Mouse (Mus musculus) limb, embryonic 10.5 days (tissue): Measurements from ENCODE around the gene Rdm1. TPM values are rescaled to one million over a fixed set of nuclear protein-coding genes. Genes with fewer than 3 reads are reported as not detected.
"Not testable (repeated sequence)": the region's sequence is repeated elsewhere in the genome, so short reads cannot be mapped to it uniquely, and the experiment has no call there.

Experiments
- DNase-seq: peaks from one replicate; pipeline ENCODE4 v3.0.0-alpha.2; 2017; ENCODE audit warnings: low spot score
- H3K27ac ChIP-seq: fragments of 300-500 bp; sonication (generic); 2 replicates; pipeline ENCODE4 v1.5.1; 2016; ENCODE audit warnings: mild to moderate bottlenecking
- H3K27me3 ChIP-seq: fragments of 300-500 bp; sonication (generic); 2 replicates; pipeline ENCODE4 v1.6.1; 2016; ENCODE audit warnings: low read depth, mild to moderate bottlenecking; ENCODE audit not compliant: poor library complexity, severe bottlenecking
- H3K36me3 ChIP-seq: fragments of 300-500 bp; sonication (generic); 2 replicates; pipeline ENCODE4 v1.6.1; 2016; ENCODE audit warnings: mild to moderate bottlenecking, moderate library complexity
- H3K4me1 ChIP-seq: fragments of 300-500 bp; sonication (generic); 2 replicates; pipeline ENCODE4 v1.6.1; 2016
- H3K4me3 ChIP-seq: fragments of 300-500 bp; sonication (generic); 2 replicates; pipeline ENCODE4 v1.5.1; 2016; ENCODE audit warnings: mild to moderate bottlenecking, moderate library complexity
- H3K9me3 ChIP-seq: fragments of 300-500 bp; sonication (generic); replicated peaks from 2 replicates; pipeline ENCODE4 v1.6.1; 2016; ENCODE audit warnings: mild to moderate bottlenecking
- WGBS: fragments of 180-500 bp; shearing (Covaris S2); methylation state at CpG from one replicate; pipeline ENCODE4 v1.1.7; 2016; 5-methylcytosine and 5-hydroxymethylcytosine counted together
- polyA plus RNA-seq: library from polyadenylated mRNA; unstranded; fragments of >200 nt; fragmentation: Nextera tagmentation; extraction: Ambion mirVana; gene quantifications from 2 replicates; pipeline ENCODE4 v1.2.1, GENCODE M21; 2016

Rdm1 gene
- 18.7 and 22.3 TPM in 2 replicates for polyA plus RNA-seq

GRCm38 (mm10) chr11:101626995-101627856 is at the start of gene Rdm1:
Gene Rdm1, plus strand, starts transcription at chr11:101627195.
- no peaks in the 10 kb centered on the region for H3K9me3 ChIP-seq
- H3K27ac ChIP-seq = peak within 1 kb of the TSS; percentile 96
- WGBS = under 1% methylated on average over 34 of the region's 34 CpGs
- peaks cover 20% of the 10 kb centered on the region for H3K4me1 ChIP-seq
- peak within 1 kb of the TSS; percentile 60 for H3K4me3 ChIP-seq
- no peaks in the 10 kb centered on the region for H3K27me3 ChIP-seq
- peak; percentile 90 for DNase-seq
- no peaks in the 10 kb centered on the region for H3K36me3 ChIP-seq

GRCm38 (mm10) chr11:101581081-101581764 is 45.8 kb upstream of the Rdm1 start:
- no peak for DNase-seq
- peaks cover 9% of the 10 kb centered on the region for H3K4me1 ChIP-seq
- H3K36me3 ChIP-seq = peaks cover 52% of the 10 kb centered on the region
- H3K27ac ChIP-seq = no peak overlapping the region
- H3K4me3 ChIP-seq = peak overlapping the region; percentile 51; the same call in 1 of the 2 replicates
- 77% methylated on average over 6 of the region's 6 CpGs for WGBS
- no peaks in the 10 kb centered on the region for H3K9me3 ChIP-seq
- no peaks in the 10 kb centered on the region for H3K27me3 ChIP-seq

GRCm38 (mm10) chr11:101582054-101583035 is 44.6 kb upstream of the Rdm1 start, which contains the start of gene Tmem106a:
Gene Tmem106a, plus strand, starts transcription at chr11:101582242.
- DNase-seq = peak; percentile 82
- Histone ChIP-seq H3K4me1 (peaks cover 9% of the 10 kb centered on the region), H3K9me3 (no peaks in the 10 kb centered on the region), H3K27ac (peak within 1 kb of the TSS; percentile 61), H3K4me3 (peak within 1 kb of the TSS; percentile 51), H3K27me3 (no peaks in the 10 kb centered on the region), H3K36me3 (peaks cover 40% of the 10 kb centered on the region)
- 21% methylated on average over 31 of the region's 31 CpGs for WGBS

GRCm38 (mm10) chr11:101583205-101583604 is 43.8 kb upstream of the Rdm1 start:
- Histone ChIP-seq H3K9me3 (no peaks in the 10 kb centered on the region), H3K36me3 (peaks cover 36% of the 10 kb centered on the region), H3K4me1 (peaks cover 9% of the 10 kb centered on the region), H3K4me3 (no peak overlapping the region), H3K27me3 (no peaks in the 10 kb centered on the region), H3K27ac (no peak overlapping the region)
- WGBS = 91% methylated on average over 2 of the region's 2 CpGs
- no peak for DNase-seq

- H3K36me3 ChIP-seq = peaks cover 17% of the 10 kb centered on the region
- not testable (repeated sequence) for H3K27ac ChIP-seq, H3K27me3 ChIP-seq, H3K9me3 ChIP-seq, DNase-seq, H3K4me3 ChIP-seq, H3K4me1 ChIP-seq
- WGBS = 96% methylated on average over 1 of the region's 1 CpGs
Observed at GRCm38 (mm10) chr11:101585031-101585430, 42.0 kb upstream of the Rdm1 start.

- Histone ChIP-seq H3K9me3 (no peaks in the 10 kb centered on the region), H3K4me3 (no peak overlapping the region), H3K36me3 (peaks cover 10% of the 10 kb centered on the region), H3K27ac (no peak overlapping the region), H3K4me1 (peaks cover 9% of the 10 kb centered on the region), H3K27me3 (no peaks in the 10 kb centered on the region)
- no peak for DNase-seq
- 84% methylated on average over 4 of the region's 4 CpGs for WGBS
Observed at GRCm38 (mm10) chr11:101585805-101586204, 41.2 kb upstream of the Rdm1 start.

GRCm38 (mm10) chr11:101587676-101588075 is 39.3 kb upstream of the Rdm1 start:
- no peak overlapping the region for H3K27ac ChIP-seq
- WGBS = 88% methylated on average over 10 of the region's 10 CpGs
- H3K4me3 ChIP-seq = no peak overlapping the region
- H3K9me3 ChIP-seq = no peaks in the 10 kb centered on the region
- 0 out of 2 replicates have a peak, but pooled peaks cover 4% of the 10 kb centered on the region for H3K36me3 ChIP-seq
- H3K27me3 ChIP-seq = no peaks in the 10 kb centered on the region
- no peak for DNase-seq
- no peaks in the 10 kb centered on the region for H3K4me1 ChIP-seq

- peaks cover 6% of the 10 kb centered on the region for H3K4me1 ChIP-seq
- 0 out of 2 replicates have a peak, but pooled peaks cover 4% of the 10 kb centered on the region for H3K36me3 ChIP-seq
- no peak overlapping the region for H3K4me3 ChIP-seq
- H3K9me3 ChIP-seq = no peaks in the 10 kb centered on the region
- no peak for DNase-seq
- H3K27me3 ChIP-seq = no peaks in the 10 kb centered on the region
- H3K27ac ChIP-seq = no peak overlapping the region
- 90% methylated on average over 7 of the region's 7 CpGs for WGBS
Observed at GRCm38 (mm10) chr11:101588868-101589267, 38.1 kb upstream of the Rdm1 start.

GRCm38 (mm10) chr11:101589444-101589843 is 37.6 kb upstream of the Rdm1 start:
- Histone ChIP-seq H3K9me3 (no peaks in the 10 kb centered on the region), H3K4me1 (peaks cover 11% of the 10 kb centered on the region), H3K27ac (no peak overlapping the region), H3K4me3 (no peak overlapping the region), H3K27me3 (no peaks in the 10 kb centered on the region), H3K36me3 (0 out of 2 replicates have a peak, but pooled peaks cover 4% of the 10 kb centered on the region)
- DNase-seq = peak; percentile 63
- 34% methylated on average over 5 of the region's 5 CpGs for WGBS

GRCm38 (mm10) chr11:101589989-101590624 is 36.9 kb upstream of the Rdm1 start:
- no peak for DNase-seq
- no peak overlapping the region for H3K27ac ChIP-seq
- WGBS = 79% methylated on average over 12 of the region's 12 CpGs
- H3K27me3 ChIP-seq = no peaks in the 10 kb centered on the region
- H3K36me3 ChIP-seq = 0 out of 2 replicates have a peak, but pooled peaks cover 4% of the 10 kb centered on the region
- peaks cover 11% of the 10 kb centered on the region for H3K4me1 ChIP-seq
- H3K4me3 ChIP-seq = no peak overlapping the region
- no peaks in the 10 kb centered on the region for H3K9me3 ChIP-seq

GRCm38 (mm10) chr11:101599156-101599555 is 27.8 kb upstream of the Rdm1 start, which contains the start of gene Gm11634:
Gene Gm11634, minus strand, starts transcription at chr11:101599256.
- Histone ChIP-seq H3K36me3 (no peaks in the 10 kb centered on the region), H3K9me3 (no peaks in the 10 kb centered on the region), H3K4me3 (no peak within 1 kb of the TSS), H3K27ac (no peak within 1 kb of the TSS), H3K27me3 (no peaks in the 10 kb centered on the region), H3K4me1 (peaks cover 2% of the 10 kb centered on the region)
- WGBS = 80% methylated on average over 6 of the region's 6 CpGs
- no peak for DNase-seq

GRCm38 (mm10) chr11:101602491-101602890 is 24.5 kb upstream of the Rdm1 start:
- Histone ChIP-seq H3K27ac (no peak overlapping the region), H3K9me3 (no peaks in the 10 kb centered on the region), H3K4me1 (no peaks in the 10 kb centered on the region), H3K36me3 (no peaks in the 10 kb centered on the region), H3K4me3 (no peak overlapping the region), H3K27me3 (no peaks in the 10 kb centered on the region)
- DNase-seq = peak; percentile 83
- WGBS = 11% methylated on average over 3 of the region's 3 CpGs
